Mouse (Mus musculus) forebrain, postnatal 0 days (tissue): ENCODE measurements around the gene Crlf1. TPM values are rescaled to one million over a fixed set of nuclear protein-coding genes. Genes with fewer than 3 reads are reported as not detected.
A peak's percentile ranks its signal among the peaks of the same experiment; 100 is the strongest.
"Not testable (repeated sequence)": the region's sequence is repeated elsewhere in the genome, so short reads cannot be mapped to it uniquely, and the experiment has no call there.

Experiments used
- ATAC-seq: fragments of 200-750 bp; cut with Nextera tagmentation; 2 replicates; pipeline ENCODE4 v1.8.0; 2017; ENCODE audit warnings: mild to moderate bottlenecking, moderate library complexity
- DNase-seq: peaks from one replicate; pipeline ENCODE4 v3.0.0-alpha.2; 2015
- H3K27ac ChIP-seq: fragments of 300-500 bp; sonication (generic); 2 replicates; pipeline ENCODE4 v1.5.1; 2014; ENCODE audit warnings: low read depth, mild to moderate bottlenecking, antibody characterized with exemption, low read length, moderate library complexity, mixed read lengths
- H3K27me3 ChIP-seq: fragments of 300-500 bp; sonication (generic); 2 replicates; pipeline ENCODE4 v1.6.1; 2014; ENCODE audit warnings: mild to moderate bottlenecking, low read length, mixed read lengths; ENCODE audit not compliant: insufficient read depth
- H3K36me3 ChIP-seq: fragments of 300-500 bp; sonication (generic); 2 replicates; pipeline ENCODE4 v1.6.1; 2014; ENCODE audit warnings: mild to moderate bottlenecking, moderate library complexity; ENCODE audit not compliant: insufficient read depth
- H3K4me1 ChIP-seq: fragments of 300-500 bp; sonication (generic); 2 replicates; pipeline ENCODE4 v1.6.1; 2014; ENCODE audit warnings: antibody characterized with exemption; ENCODE audit not compliant: insufficient read depth
- H3K4me2 ChIP-seq: fragments of 300-500 bp; sonication (generic); 2 replicates; pipeline ENCODE4 v1.6.1; 2014; ENCODE audit warnings: low read depth, mild to moderate bottlenecking, moderate library complexity
- H3K4me3 ChIP-seq: fragments of 300-500 bp; sonication (generic); 2 replicates; pipeline ENCODE4 v1.5.1; 2014; ENCODE audit warnings: low read depth, low read length, mixed read lengths
- H3K9ac ChIP-seq: fragments of 300-500 bp; sonication (generic); 2 replicates; pipeline ENCODE4 v1.6.1; 2014; ENCODE audit warnings: mild to moderate bottlenecking
- H3K9me3 ChIP-seq: fragments of 300-500 bp; sonication (generic); 2 replicates; pipeline ENCODE4 v1.6.1; 2016; ENCODE audit warnings: low read length
- CTCF ChIP-seq: sonication (generic); IDR thresholded peaks from 2 replicates; pipeline ENCODE4 v1.5.1; 2016; ENCODE audit warnings: antibody characterized with exemption, control low read depth, low read depth
- WGBS: fragments of 180-500 bp; shearing (Covaris S2); extraction: QIAGEN DNeasy Blood & Tissue Kit; methylation state at CpG from one replicate; pipeline ENCODE4 v1.1.7; 2014; 5-methylcytosine and 5-hydroxymethylcytosine counted together
- polyA plus RNA-seq: library from polyadenylated mRNA; unstranded; fragments of >200 nt; fragmentation: Nextera tagmentation; extraction: Ambion mirVana; gene quantifications from 2 replicates; pipeline ENCODE4 v1.2.1, GENCODE M21; 2015
- total RNA-seq: library from RNA; depleted of rRNA; stranded (reverse); fragments of >200 nt; gene quantifications from 2 replicates; pipeline ENCODE4 v1.2.3, GENCODE M21; 2014

The Crlf1 gene
- total and polyA plus RNA-seq, 2 experiments from 2014 or later: 6.5 to 24.6 TPM

DNA sequence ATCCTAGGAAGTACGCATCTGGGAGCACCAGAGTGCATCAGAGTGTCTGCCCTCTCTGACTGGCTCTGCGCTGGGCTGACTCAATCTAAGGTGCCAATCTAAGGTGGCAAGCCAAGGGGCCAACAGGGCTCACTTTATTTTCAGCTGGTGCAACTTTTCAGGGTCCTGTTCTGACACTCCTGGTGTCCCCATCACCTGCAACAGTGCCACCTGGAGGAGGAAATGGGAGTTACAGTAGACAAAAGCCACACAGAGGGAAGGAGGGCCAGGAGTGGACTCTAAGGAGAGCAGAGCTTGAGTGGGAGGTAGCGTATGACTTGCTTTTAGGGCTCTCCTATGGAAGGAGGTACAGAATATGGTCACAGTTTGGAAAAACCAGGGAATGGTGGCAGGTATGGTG lies 11.9 kb downstream of the Crlf1 start:
- Histone ChIP-seq H3K36me3 (peaks cover 24% of the 10 kb centered on the region), H3K27ac (no peak overlapping the region; the same call in 1 of the 2 replicates), H3K27me3 (peaks cover 12% of the 10 kb centered on the region; the same call in 1 of the 2 replicates), H3K4me3 (no peak overlapping the region), H3K4me2 (no peak overlapping the region; the same call in 1 of the 2 replicates), H3K4me1 (peaks cover 23% of the 10 kb centered on the region; the same call in 1 of the 2 replicates), H3K9me3 (no peaks in the 10 kb centered on the region), H3K9ac (no peak overlapping the region)
- WGBS: 66% methylated on average over 3 of the region's 3 CpGs
- DNase-seq (peak; percentile 81), ATAC-seq (no peak)
- TF ChIP-seq CTCF: peak; percentile 86

DNA sequence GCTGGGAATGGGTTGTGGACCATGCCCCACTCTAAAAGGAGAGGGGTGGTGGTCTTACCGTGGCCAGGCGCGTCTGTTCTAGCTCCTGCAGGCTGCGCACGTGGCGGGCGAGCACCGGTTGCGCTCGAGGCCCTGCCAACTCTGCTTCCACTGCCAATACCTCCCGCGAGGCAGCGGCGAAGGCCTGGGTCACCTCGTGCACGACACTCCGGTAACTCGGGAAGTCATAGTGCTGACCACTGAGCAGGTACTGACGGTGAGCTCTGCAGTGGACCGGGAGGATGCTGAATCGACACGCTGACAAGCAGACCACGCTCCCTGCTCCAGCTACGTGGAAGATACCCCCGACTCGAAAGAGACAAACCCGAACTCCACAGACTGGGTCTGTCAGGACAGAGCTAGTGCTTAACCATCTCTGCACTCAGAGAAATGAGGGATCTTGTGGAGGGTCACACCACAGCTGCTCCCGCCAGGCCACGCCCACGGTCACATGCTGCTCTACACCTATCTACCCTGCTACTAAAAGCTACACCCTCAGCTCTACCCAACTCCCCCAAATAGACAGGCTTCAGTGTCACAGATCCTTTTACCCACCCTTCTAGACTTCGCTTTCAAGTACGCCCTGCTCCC lies 12.9 kb downstream of the Crlf1 start:
- TF ChIP-seq CTCF: no peak
- DNase-seq: no peak
- peak; percentile 21 for ATAC-seq
- H3K9me3 ChIP-seq: no peaks in the 10 kb centered on the region
- H3K4me3 ChIP-seq: peak overlapping the region; percentile 80
- H3K36me3 ChIP-seq: peaks cover 24% of the 10 kb centered on the region
- peaks cover 23% of the 10 kb centered on the region; the same call in 1 of the 2 replicates for H3K4me1 ChIP-seq
- H3K9ac ChIP-seq: peak overlapping the region; percentile 93
- whole genome bisulfite sequencing: 31% methylated on average over 30 of the region's 32 CpGs
- H3K27me3 ChIP-seq: peaks cover 12% of the 10 kb centered on the region; the same call in 1 of the 2 replicates
- H3K4me2 ChIP-seq: peak overlapping the region; percentile 83
- peak overlapping the region; percentile 96 for H3K27ac ChIP-seq

- H3K36me3 ChIP-seq: peaks cover 24% of the 10 kb centered on the region
- H3K27ac ChIP-seq: peak within 1 kb of the TSS; percentile 96
- DNase-seq (peak; percentile 96), ATAC-seq (peak; percentile 83)
- peak within 1 kb of the TSS; percentile 80 for H3K4me3 ChIP-seq
- no peaks in the 10 kb centered on the region for H3K9me3 ChIP-seq
- TF ChIP-seq CTCF: peak; percentile 95
- H3K9ac ChIP-seq: peak within 1 kb of the TSS; percentile 93
- H3K4me1 ChIP-seq: peaks cover 23% of the 10 kb centered on the region; the same call in 1 of the 2 replicates
- WGBS: 4% methylated on average over 40 of the region's 40 CpGs
- 0 out of 2 replicates have a peak, but pooled peaks cover 12% of the 10 kb centered on the region for H3K27me3 ChIP-seq
- peak within 1 kb of the TSS; percentile 83 for H3K4me2 ChIP-seq
Observed at GRCm38 (mm10) chr8:70506328-70507026, 13.5 kb downstream of the Crlf1 start, which contains the start of gene Rex1bd. Gene Rex1bd, minus strand, starts transcription at chr8:70506752.

DNA sequence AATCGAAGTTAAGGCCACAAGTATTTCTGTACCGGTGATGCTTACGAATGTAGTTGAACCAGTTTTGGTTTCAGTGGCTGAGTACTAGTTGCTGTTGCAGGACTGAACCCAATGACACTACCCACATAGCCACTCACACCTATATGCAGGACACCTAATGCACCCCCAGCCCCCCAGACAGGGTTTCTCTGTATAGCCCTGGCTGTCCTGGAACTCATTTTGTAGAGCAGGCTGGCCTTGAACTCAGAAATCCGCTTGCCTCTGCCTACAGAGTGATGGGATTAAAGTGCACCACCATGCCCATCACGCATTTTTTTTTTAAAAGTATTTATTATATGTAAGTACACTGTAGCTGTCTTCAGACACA lies 14.1 kb downstream of the Crlf1 start:
- no peak overlapping the region for H3K4me2 ChIP-seq
- TF ChIP-seq CTCF: no peak
- ATAC-seq (no peak), DNase-seq (no peak)
- no peak overlapping the region for H3K9ac ChIP-seq
- H3K4me3 ChIP-seq: no peak overlapping the region
- WGBS: 57% methylated on average over 5 of the region's 5 CpGs
- H3K36me3 ChIP-seq: peaks cover 24% of the 10 kb centered on the region
- 0 out of 2 replicates have a peak, but pooled peaks cover 7% of the 10 kb centered on the region for H3K27me3 ChIP-seq
- H3K4me1 ChIP-seq: peaks cover 23% of the 10 kb centered on the region; the same call in 1 of the 2 replicates
- H3K9me3 ChIP-seq: no peaks in the 10 kb centered on the region
- no peak overlapping the region for H3K27ac ChIP-seq

DNA sequence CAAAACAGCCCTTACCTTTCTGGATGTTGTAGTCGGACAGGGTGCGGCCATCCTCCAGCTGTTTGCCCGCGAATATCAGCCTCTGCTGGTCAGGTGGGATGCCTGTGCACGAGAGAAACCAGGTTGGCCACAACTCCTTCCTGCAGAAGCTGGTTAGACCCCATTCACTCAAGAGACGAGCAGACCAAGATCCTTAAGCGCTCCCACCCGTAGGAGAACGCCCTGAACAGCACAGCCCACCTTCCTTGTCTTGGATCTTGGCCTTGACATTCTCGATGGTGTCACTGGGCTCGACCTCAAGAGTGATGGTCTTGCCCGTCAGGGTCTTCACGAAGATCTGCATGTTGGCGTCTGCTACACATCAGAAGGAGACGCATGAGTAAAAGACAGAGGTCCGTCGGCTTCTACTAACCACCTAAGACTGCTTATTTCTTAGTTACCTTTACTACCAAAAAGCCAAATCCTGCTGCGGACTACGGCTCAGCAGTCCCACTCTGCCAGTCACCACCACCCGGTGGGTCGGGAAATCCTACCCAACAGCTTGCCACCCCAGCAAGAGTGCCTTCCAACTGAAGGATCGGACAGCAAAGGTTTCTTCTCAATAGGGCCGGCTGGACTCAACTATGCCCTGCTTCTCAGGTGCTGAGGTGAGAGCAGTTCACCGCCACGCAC lies 16.5 kb downstream of the Crlf1 start:
- no peak for TF ChIP-seq CTCF
- WGBS: 16% methylated on average over 25 of the region's 25 CpGs
- ATAC-seq (no peak), DNase-seq (no peak)
- Histone ChIP-seq H3K27me3 (no peaks in the 10 kb centered on the region), H3K4me3 (peak overlapping the region; percentile 65), H3K9me3 (no peaks in the 10 kb centered on the region), H3K27ac (0 out of 2 replicates have a peak overlapping the region, but pooled peaks have one; percentile 96), H3K36me3 (peaks cover 32% of the 10 kb centered on the region), H3K4me2 (peak overlapping the region; percentile 95), H3K4me1 (peaks cover 23% of the 10 kb centered on the region; the same call in 1 of the 2 replicates), H3K9ac (peak overlapping the region; percentile 74)

DNA sequence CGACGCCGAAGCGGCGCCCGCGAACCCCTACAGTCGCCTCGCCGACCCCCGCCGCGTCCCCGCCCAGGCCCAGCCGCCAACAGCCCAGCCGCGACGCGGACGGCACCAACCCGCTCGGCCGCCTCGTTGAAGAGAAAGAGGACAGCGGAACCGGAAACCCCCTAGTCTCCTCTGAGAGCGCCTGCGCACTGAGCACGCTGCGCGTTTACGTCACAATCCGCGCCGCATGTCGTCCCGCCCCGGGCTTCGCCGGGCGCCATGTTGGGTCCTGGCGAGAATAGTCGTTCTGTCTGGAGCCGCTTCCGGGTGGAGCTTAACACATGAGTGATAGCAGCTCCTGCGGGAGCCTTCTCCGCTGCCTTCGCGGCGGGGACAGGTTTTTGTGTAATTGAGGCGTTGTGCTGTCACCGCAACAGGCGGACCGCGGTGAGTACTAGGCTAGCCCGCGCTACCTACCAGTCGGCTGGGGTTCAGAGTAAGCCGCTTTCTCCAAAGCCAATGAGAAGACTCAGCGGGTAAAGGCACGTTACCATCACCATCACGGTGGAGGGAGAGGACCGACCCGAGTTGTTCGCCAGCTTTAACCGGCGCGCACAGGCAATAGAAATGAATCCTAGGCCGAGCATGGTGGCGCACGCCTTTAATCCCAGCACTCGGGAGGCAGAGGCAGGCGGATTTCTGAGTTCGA lies 17.4 kb downstream of the Crlf1 start, which contains the start of gene Uba52:
TSS of gene Uba52 (minus strand) at position 574 of the 688 bp plus-strand sequence.
- TF ChIP-seq CTCF: no peak
- H3K4me3 ChIP-seq: peak within 1 kb of the TSS; percentile 65
- H3K36me3 ChIP-seq: peaks cover 36% of the 10 kb centered on the region
- DNase-seq (peak; percentile 100), ATAC-seq (peak; percentile 91)
- peak within 1 kb of the TSS; percentile 95 for H3K4me2 ChIP-seq
- WGBS: under 1% methylated on average over 69 of the region's 74 CpGs
- H3K27me3 ChIP-seq: no peaks in the 10 kb centered on the region
- H3K27ac ChIP-seq: peak within 1 kb of the TSS; percentile 96
- peak within 1 kb of the TSS; percentile 74 for H3K9ac ChIP-seq
- H3K4me1 ChIP-seq: peaks cover 16% of the 10 kb centered on the region; the same call in 1 of the 2 replicates
- no peaks in the 10 kb centered on the region for H3K9me3 ChIP-seq

DNA sequence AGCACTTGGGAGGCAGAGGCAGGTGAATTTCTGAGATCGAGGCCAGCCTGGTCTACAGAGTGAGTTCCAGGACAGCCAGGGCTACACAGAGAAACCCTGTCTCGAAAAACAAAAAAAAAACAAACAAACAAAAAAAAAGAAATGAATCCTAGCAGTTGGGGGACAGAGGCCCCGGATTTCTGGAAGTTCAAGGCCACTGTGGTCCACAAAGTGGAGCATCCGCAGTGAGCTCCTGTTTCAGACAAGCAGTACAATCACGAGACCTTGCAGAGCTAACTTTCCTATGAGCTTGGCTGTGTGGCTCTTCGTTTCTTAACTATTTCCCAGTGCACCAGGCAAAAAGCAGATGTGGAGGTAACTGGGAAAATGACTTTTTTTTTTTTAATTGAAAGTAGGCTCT lies 18.2 kb downstream of the Crlf1 start:
- Histone ChIP-seq H3K36me3 (peaks cover 36% of the 10 kb centered on the region), H3K4me3 (peak overlapping the region; percentile 65; the same call in 1 of the 2 replicates), H3K4me2 (peak overlapping the region; percentile 95), H3K4me1 (peaks cover 13% of the 10 kb centered on the region; the same call in 1 of the 2 replicates), H3K9ac (peak overlapping the region; percentile 74), H3K27ac (peak overlapping the region; percentile 96; the same call in 1 of the 2 replicates)
- not testable (repeated sequence) for H3K9me3 ChIP-seq, DNase-seq, ATAC-seq, H3K27me3 ChIP-seq
- 89% methylated on average over 6 of the region's 6 CpGs for WGBS
